Mouse (Mus musculus) T-helper 17 cell (primary cell): ENCODE results near the gene D130043K22Rik.
"Not testable (repeated sequence)": the region's sequence is repeated elsewhere in the genome, so short reads cannot be mapped to it uniquely, and the experiment has no call there.

Source experiments
- in situ Hi-C, 2 experiments: fragments of 300-600 bp; cut with MboI, MseI; formaldehyde crosslinking; loops; 1 replicate in 1 of 2; 2 replicates in 1 of 2; pipeline ENCODE4 v1.15.1; 2025; ENCODE audit warnings: high pct_unique_total_duplicates in 2 of 2

Gene D130043K22Rik

GRCm38 (mm10) chr13:24831353-24832130 is 13.4 kb upstream of the D130043K22Rik start, which contains the start of the genes Acot13 and Tdp2:
Acot13 (minus strand) TSS chr13:24831540.
Tdp2 (plus strand) TSS chr13:24831679.
- in situ Hi-C loops: no loop called here

GRCm38 (mm10) chr13:24832131-24832810 is 12.7 kb upstream of the D130043K22Rik start:
- in situ Hi-C loops: no loop called here

- in situ Hi-C loops: no loop called here
Measured at GRCm38 (mm10) chr13:24832811-24833155, 12.2 kb upstream of the D130043K22Rik start.

- in situ Hi-C loops: not testable (repeated sequence)
Measured at GRCm38 (mm10) chr13:24837765-24838164, 7.2 kb upstream of the D130043K22Rik start.

- in situ Hi-C loops: no loop called here
Measured at GRCm38 (mm10) chr13:24839831-24840230, 5.1 kb upstream of the D130043K22Rik start.

- in situ Hi-C loops: no loop called here
Measured at GRCm38 (mm10) chr13:24841702-24842101, 3.2 kb upstream of the D130043K22Rik start.

GRCm38 (mm10) chr13:24849318-24849717 is 4.4 kb downstream of the D130043K22Rik start:
- in situ Hi-C loops: no loop called here

- in situ Hi-C loops: no loop called here
Measured at GRCm38 (mm10) chr13:24851989-24852388, 7.1 kb downstream of the D130043K22Rik start.

- in situ Hi-C loops: no loop called here
Measured at GRCm38 (mm10) chr13:24852570-24852969, 7.6 kb downstream of the D130043K22Rik start.

GRCm38 (mm10) chr13:24859115-24859514 is 14.2 kb downstream of the D130043K22Rik start:
- in situ Hi-C loops: no loop called here

- in situ Hi-C loops: no loop called here
Measured at GRCm38 (mm10) chr13:24861084-24861483, 16.1 kb downstream of the D130043K22Rik start.

GRCm38 (mm10) chr13:24862021-24862420 is 17.1 kb downstream of the D130043K22Rik start:
- in situ Hi-C loops: no loop called here

- in situ Hi-C loops: no loop called here
Measured at GRCm38 (mm10) chr13:24862520-24862919, 17.6 kb downstream of the D130043K22Rik start.

- in situ Hi-C loops: no loop called here
Measured at GRCm38 (mm10) chr13:24866430-24867402, 21.8 kb downstream of the D130043K22Rik start.

- in situ Hi-C loops: no loop called here
Measured at GRCm38 (mm10) chr13:24867789-24868188, 22.9 kb downstream of the D130043K22Rik start.

- in situ Hi-C loops: no loop called here
Measured at GRCm38 (mm10) chr13:24868233-24868632, 23.3 kb downstream of the D130043K22Rik start.

- in situ Hi-C loops: loop anchor here in 1 of 2 experiments (25.0 kb wide), 1 partner anchor 892 kb away; the partner anchor contains the start of gene Scgn
Measured at GRCm38 (mm10) chr13:24879359-24880040, 34.6 kb downstream of the D130043K22Rik start.

- in situ Hi-C loops: loop anchor here in 1 of 2 experiments (25.0 kb wide), 1 partner anchor 893 kb away; the partner anchor contains the start of gene Scgn
Measured at GRCm38 (mm10) chr13:24880208-24880607, 35.3 kb downstream of the D130043K22Rik start.

- in situ Hi-C loops: loop anchor here in 1 of 2 experiments (25.0 kb wide), 1 partner anchor 893 kb away; the partner anchor contains the start of gene Scgn
Measured at GRCm38 (mm10) chr13:24880704-24881103, 35.8 kb downstream of the D130043K22Rik start.

GRCm38 (mm10) chr13:24882411-24882810 is 37.5 kb downstream of the D130043K22Rik start:
- in situ Hi-C loops: loop anchor here in 1 of 2 experiments (25.0 kb wide), 1 partner anchor 895 kb away; the partner anchor contains the start of gene Scgn
